ENCODE assay signal across 10 mouse cellular contexts in the genomic region with DNA sequence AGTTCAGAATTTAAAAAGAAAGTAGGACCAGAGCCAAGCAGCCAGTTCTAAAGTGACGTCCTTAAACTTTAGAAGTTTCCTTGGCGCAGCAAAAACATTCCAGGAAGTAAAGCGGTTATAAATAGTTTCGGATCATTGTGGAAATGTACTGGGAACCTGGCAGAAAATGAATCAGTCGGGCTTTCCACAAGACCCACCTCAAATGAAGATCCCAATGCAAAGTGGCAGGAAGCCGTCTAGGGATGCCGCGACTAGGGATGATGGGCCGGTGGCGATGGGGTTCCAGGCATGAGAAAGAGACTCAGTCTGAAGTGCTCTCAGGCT.
DNase-seq lines count a peak whose midpoint lies in the region; ATAC-seq lines count a peak whose summit lies in the region.
"Had no signal": no experiment of that assay in that cellular context is flagged by ENCODE, and none has a peak within 500 bp of the region (broad histone marks: within the 10 kb centered on the region; RNA-seq: fewer than 3 reads in every experiment).

No protein-coding gene starts in this region.

- DNase-seq in frontal cortex, postnatal 25 days (ENCODE audit: low spot score in 2 of 2) = no peak
- DNase-seq in heart, adult 9 months (ENCODE audit: low spot score in 2 of 2) = peak; percentile 48
- DNase-seq in lung, postnatal 36 days = peak; percentile 61
- DNase-seq in ovary, postnatal 14 days (ENCODE audit: low spot score) = no peak
- DNase-seq in neural tube, embryonic 10.5 days (ENCODE audit: extremely low spot score, low spot score) = no peak
- no peak for DNase-seq in layer of hippocampus, adult 8-10 months (ENCODE audit: low spot score in 2 of 2)
- DNase-seq: thymus, postnatal 14 days had no signal

- no peaks in the 10 kb centered on the region for H3K9me3 ChIP-seq in kidney, embryonic 14.5 days (ENCODE audit: control insufficient read depth, low read length)
- H3K9me3 ChIP-seq: midbrain, embryonic 10.5 days had no signal

- 72% methylated on average over 10 of the region's 10 CpGs for WGBS in kidney, embryonic 14.5 days

- no peak overlapping the region for H3K4me2 ChIP-seq in kidney, embryonic 14.5 days (replicated peaks; ENCODE audit: low read depth, low read length)

- H3K4me3 ChIP-seq in kidney, embryonic 14.5 days (ENCODE audit: low read length) = no peak overlapping the region
- H3K4me3 ChIP-seq: midbrain, embryonic 10.5 days had no signal

- ATAC-seq in frontal cortex, adult (ENCODE audit: low TSS enrichment) = peak; percentile 16; the same call in 1 of the 2 replicates
- ATAC-seq in kidney, embryonic 14.5 days (ENCODE audit: low FRiP score, low TSS enrichment) = no peak; the same call in 1 of the 2 replicates

- H3K9ac ChIP-seq in kidney, embryonic 14.5 days (ENCODE audit: low read depth, low read length) = no peak overlapping the region

- no peaks in the 10 kb centered on the region for H3K36me3 ChIP-seq in kidney, embryonic 14.5 days (ENCODE audit: control insufficient read depth, insufficient read depth, low read length)
- H3K36me3 ChIP-seq: midbrain, embryonic 10.5 days had no signal

- H3K4me1 ChIP-seq in kidney, embryonic 14.5 days (ENCODE audit: control insufficient read depth, insufficient read depth, low read length) = no peaks in the 10 kb centered on the region; the same call in 1 of the 2 replicates

- H3K27ac ChIP-seq in kidney, embryonic 14.5 days (ENCODE audit: low read depth, low read length) = peak overlapping the region; percentile 51; the same call in 1 of the 2 replicates
- H3K27ac ChIP-seq: midbrain, embryonic 10.5 days had no signal

- H3K27me3 ChIP-seq in kidney, embryonic 14.5 days (ENCODE audit: control insufficient read depth, insufficient read depth, low read length) = no peaks in the 10 kb centered on the region

Comparison
In these comparisons a context has a peak if more than half of its experiments do, and no peak if none do; other contexts are left out.
1. DNase-seq: peak in heart, adult 9 months (2 of 2) and lung, postnatal 36 days (single experiment); none in frontal cortex, postnatal 25 days (0 of 2), ovary, postnatal 14 days (single experiment), neural tube, embryonic 10.5 days (single experiment) and layer of hippocampus, adult 8-10 months (0 of 2).